Mouse (Mus musculus) G1E (cell line): ENCODE measurements at regions not wholly inside any gene's neighbourhood (a gene's known extent, or its start where the extent isn't known, plus 50 kb on each side); places are given as distances from the start of the nearest gene placed in this dataset.

Experiments used
- ATAC-seq: 2 replicates; pipeline ENCODE4 v1.8.0; 2016; ENCODE audit warnings: mild to moderate bottlenecking; ENCODE audit not compliant: insufficient number of reproducible peaks, poor library complexity, low FRiP score, severe bottlenecking; ENCODE audit errors: extremely low read depth
- DNase-seq: peaks from one replicate; pipeline ENCODE4 v3.0.0; 2012; ENCODE audit warnings: low spot score
- H3K27me3 ChIP-seq: 2 replicates; pipeline ENCODE4 v1.6.1; 2012; ENCODE audit warnings: mild to moderate bottlenecking, low read length, inconsistent platforms; ENCODE audit not compliant: insufficient read depth
- H3K36me3 ChIP-seq: replicated peaks from 2 replicates; pipeline ENCODE3; 2012; ENCODE audit warnings: mild to moderate bottlenecking, inconsistent platforms
- H3K4me1 ChIP-seq: 2 replicates; pipeline ENCODE4 v1.6.1; 2012; ENCODE audit warnings: low read depth, low read length, inconsistent platforms, mixed read lengths; ENCODE audit not compliant: insufficient read depth
- H3K4me3 ChIP-seq: 2 replicates; pipeline ENCODE4 v1.5.1; 2012; ENCODE audit warnings: low read depth, mild to moderate bottlenecking, inconsistent platforms, low read length, moderate library complexity, mixed read lengths
- H3K9me3 ChIP-seq: replicated peaks from 2 replicates; pipeline ENCODE4 v1.6.1; 2012; ENCODE audit warnings: inconsistent platforms
- CTCF ChIP-seq: IDR thresholded peaks from 2 replicates; pipeline ENCODE4 v1.5.1; 2012; ENCODE audit warnings: low read depth, low read length, inconsistent platforms, mixed read lengths
- GATA1 ChIP-seq: IDR thresholded peaks from 2 replicates; pipeline ENCODE4 v1.6.1; 2012; ENCODE audit warnings: borderline replicate concordance, low read length, inconsistent platforms, mixed read lengths
- GATA2 ChIP-seq: IDR thresholded peaks from 2 replicates; pipeline ENCODE4 v1.6.1; 2012; ENCODE audit warnings: low read depth, low read length, inconsistent platforms, borderline replicate concordance
- POLR2AphosphoS5 ChIP-seq: IDR thresholded peaks from 2 replicates; pipeline ENCODE4 v1.6.1; 2012; ENCODE audit warnings: low read depth, low read length, inconsistent platforms; ENCODE audit not compliant: insufficient replicate concordance
- TAL1 ChIP-seq: conservative IDR thresholded peaks from 2 replicates; pipeline ENCODE4 v1.6.1; 2012; ENCODE audit warnings: low read depth, low read length, inconsistent platforms, mixed read lengths

- Histone ChIP-seq H3K36me3 (no peaks in the 10 kb centered on the region), H3K4me3 (peak overlapping the region; percentile 49; the same call in 1 of the 2 replicates), H3K9me3 (no peaks in the 10 kb centered on the region), H3K27me3 (no peaks in the 10 kb centered on the region), H3K4me1 (peaks cover 31% of the 10 kb centered on the region)
- DNase-seq (peak; percentile 39), ATAC-seq (peak; percentile 85)
- TF ChIP-seq GATA2 (no peak), POLR2AphosphoS5 (no peak), CTCF (no peak), GATA1 (no peak), TAL1 (no peak; the same call in 1 of the 2 replicates)
Observed at GRCm38 (mm10) chr1:155472112-155472955, 55.1 kb upstream of the Xpr1 start.

GRCm38 (mm10) chr1:155472956-155473646, 55.9 kb upstream of the Xpr1 start:
- Histone ChIP-seq H3K27me3 (no peaks in the 10 kb centered on the region), H3K4me3 (peak overlapping the region; percentile 49; the same call in 1 of the 2 replicates), H3K36me3 (no peaks in the 10 kb centered on the region), H3K4me1 (peaks cover 31% of the 10 kb centered on the region), H3K9me3 (no peaks in the 10 kb centered on the region)
- TF ChIP-seq CTCF (no peak), POLR2AphosphoS5 (no peak), TAL1 (no peak), GATA1 (no peak), GATA2 (no peak)
- ATAC-seq: 0 out of 2 replicates have a peak, but pooled peaks have one; percentile 23
- no peak for DNase-seq

GRCm38 (mm10) chr1:155474973-155475372, 57.8 kb upstream of the Xpr1 start:
- TF ChIP-seq CTCF: no peak
- TF ChIP-seq GATA1: no peak
- TF ChIP-seq TAL1: no peak
- no peak for TF ChIP-seq GATA2
- TF ChIP-seq POLR2AphosphoS5: no peak
- H3K36me3 ChIP-seq: no peaks in the 10 kb centered on the region
- no peak for ATAC-seq
- no peak overlapping the region for H3K4me3 ChIP-seq
- DNase-seq: no peak
- no peaks in the 10 kb centered on the region for H3K9me3 ChIP-seq
- H3K27me3 ChIP-seq: no peaks in the 10 kb centered on the region
- peaks cover 32% of the 10 kb centered on the region for H3K4me1 ChIP-seq

GRCm38 (mm10) chr1:155476237-155476636, 59.0 kb upstream of the Xpr1 start:
- DNase-seq: no peak
- no peak for ATAC-seq
- Histone ChIP-seq H3K4me3 (no peak overlapping the region), H3K9me3 (no peaks in the 10 kb centered on the region), H3K4me1 (peaks cover 30% of the 10 kb centered on the region), H3K27me3 (no peaks in the 10 kb centered on the region), H3K36me3 (no peaks in the 10 kb centered on the region)
- TF ChIP-seq GATA2 (no peak), CTCF (no peak), TAL1 (no peak), POLR2AphosphoS5 (no peak), GATA1 (no peak)

- no peak overlapping the region; the same call in 1 of the 2 replicates for H3K4me3 ChIP-seq
- ATAC-seq (no peak), DNase-seq (no peak)
- TF ChIP-seq GATA1 (no peak), CTCF (no peak), TAL1 (no peak), GATA2 (no peak)
- no peaks in the 10 kb centered on the region for H3K9me3 ChIP-seq
- peaks cover 3% of the 10 kb centered on the region; the same call in 1 of the 2 replicates for H3K27me3 ChIP-seq
- H3K36me3 ChIP-seq: no peaks in the 10 kb centered on the region
- H3K4me1 ChIP-seq: peaks cover 35% of the 10 kb centered on the region
Observed at GRCm38 (mm10) chr1:155482148-155482547, 64.9 kb upstream of the Xpr1 start.

GRCm38 (mm10) chr1:155482760-155483159, 65.5 kb upstream of the Xpr1 start:
- peaks cover 35% of the 10 kb centered on the region for H3K4me1 ChIP-seq
- peaks cover 4% of the 10 kb centered on the region for H3K27me3 ChIP-seq
- DNase-seq (no peak), ATAC-seq (no peak)
- no peaks in the 10 kb centered on the region for H3K9me3 ChIP-seq
- H3K36me3 ChIP-seq: no peaks in the 10 kb centered on the region
- H3K4me3 ChIP-seq: no peak overlapping the region
- TF ChIP-seq GATA1 (no peak), POLR2AphosphoS5 (no peak), GATA2 (no peak), CTCF (no peak), TAL1 (no peak)
